Mouse (Mus musculus): ENCODE data around the gene Akirin1. TPM values are rescaled to one million over a fixed set of nuclear protein-coding genes. Genes with fewer than 3 reads are reported as not detected.

Gene Akirin1
- polyA plus RNA-seq, 1 experiment from 2014 or later, result 88.5 TPM

Other genes with a start within 250 kb of the Akirin1 start
- gene Macf1, start 66.0 kb downstream of the Akirin1 start, polyA plus RNA-seq (2015; fragmentation: Nextera tagmentation; extraction: Ambion mirVana), result 67.3 and 69.5 TPM in 2 replicates
- 438 and 450 TPM in 2 replicates for gene Ndufs5, start 32.1 kb downstream of the Akirin1 start, polyA plus RNA-seq (2015; fragmentation: Nextera tagmentation; extraction: Ambion mirVana)
- gene Rhbdl2, start 37.5 kb upstream of the Akirin1 start, polyA plus RNA-seq (2015; fragmentation: Nextera tagmentation; extraction: Ambion mirVana), result 0.60 and 1.2 TPM in 2 replicates
- 0.12 and 0.19 TPM in 2 replicates for gene 4933427I04Rik, start 109.3 kb upstream of the Akirin1 start, polyA plus RNA-seq (2015; fragmentation: Nextera tagmentation; extraction: Ambion mirVana)
- 31.5 and 46.3 TPM in 2 replicates for gene Mycbp, start 154.5 kb upstream of the Akirin1 start, polyA plus RNA-seq (2015; fragmentation: Nextera tagmentation; extraction: Ambion mirVana)
- 46.3 and 47.0 TPM in 2 replicates for gene Rragc, start 167.1 kb upstream of the Akirin1 start, polyA plus RNA-seq (2015; fragmentation: Nextera tagmentation; extraction: Ambion mirVana)
- not detected in 2 replicates for gene 4930535I16Rik, start 167.7 kb upstream of the Akirin1 start, polyA plus RNA-seq (2015; fragmentation: Nextera tagmentation; extraction: Ambion mirVana)

All from hindbrain, embryonic 13.5 days (tissue).